Mouse (Mus musculus) cerebellum, adult 2 months (tissue): Measurements from ENCODE around the gene Zfp114.

Experiments
- CTCF ChIP-seq: fragments of 200-500 bp; IDR thresholded peaks from 2 replicates; pipeline ENCODE4 v1.5.1; 2011; ENCODE audit warnings: low read depth, mild to moderate bottlenecking, control low read depth, low read length, moderate library complexity, borderline replicate concordance; ENCODE audit not compliant: insufficient read depth
- POLR2A ChIP-seq: fragments of 200-500 bp; IDR thresholded peaks from 2 replicates; pipeline ENCODE4 v1.6.1; 2011; ENCODE audit warnings: low read length, control low read depth, borderline replicate concordance; ENCODE audit not compliant: insufficient read depth

DNA sequence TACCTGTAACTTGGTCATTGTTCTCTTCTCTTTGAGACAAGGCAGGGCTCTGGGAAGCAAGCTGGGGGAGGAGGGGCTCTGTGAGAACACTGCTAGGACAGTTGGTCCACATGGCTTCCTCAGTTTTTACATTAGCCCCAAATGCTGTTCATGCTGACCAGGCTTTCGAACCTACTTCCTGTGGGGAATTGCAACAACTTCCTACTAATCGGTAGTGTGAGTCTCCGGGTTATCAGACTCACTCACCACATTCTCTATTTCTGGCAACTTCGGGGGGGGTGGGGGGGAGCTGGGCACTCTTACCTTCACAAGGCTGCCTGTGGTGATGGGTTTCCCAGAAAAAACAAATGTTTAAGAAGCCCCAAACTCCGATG lies 14.7 kb downstream of the Zfp114 start:
- TF ChIP-seq POLR2A, result no peak
- no peak for TF ChIP-seq CTCF
